Mouse (Mus musculus): ENCODE measurements at regions not wholly inside any gene's neighbourhood (a gene's known extent, or its start where the extent isn't known, plus 50 kb on each side); places are given as distances from the start of the nearest gene placed in this dataset.

GRCm38 (mm10) chr10:98589726-98590125 is 324.5 kb upstream of the Atp2b1 start:
- TF ChIP-seq HCFC1 (IDR thresholded peaks at IDR 0.05; ENCODE audit: borderline replicate concordance, insufficient read depth, low read length) (no peak), CHD2 (IDR thresholded peaks at IDR 0.05; ENCODE audit: low read depth, low read length) (no peak), ZNF384 (IDR thresholded peaks at IDR 0.05; ENCODE audit: low read depth, low read length) (no peak)
